Mouse (Mus musculus) adrenal gland (tissue): ENCODE results near the gene Prkn.
"Not testable (repeated sequence)": the region's sequence is repeated elsewhere in the genome, so short reads cannot be mapped to it uniquely, and the experiment has no call there.

Experiments used
- intact Hi-C: fragments of 180-260 bp; cut with DNase I; formaldehyde crosslinking; loops from one replicate; pipeline ENCODE4 v1.15.1; 2025

Prkn gene

DNA sequence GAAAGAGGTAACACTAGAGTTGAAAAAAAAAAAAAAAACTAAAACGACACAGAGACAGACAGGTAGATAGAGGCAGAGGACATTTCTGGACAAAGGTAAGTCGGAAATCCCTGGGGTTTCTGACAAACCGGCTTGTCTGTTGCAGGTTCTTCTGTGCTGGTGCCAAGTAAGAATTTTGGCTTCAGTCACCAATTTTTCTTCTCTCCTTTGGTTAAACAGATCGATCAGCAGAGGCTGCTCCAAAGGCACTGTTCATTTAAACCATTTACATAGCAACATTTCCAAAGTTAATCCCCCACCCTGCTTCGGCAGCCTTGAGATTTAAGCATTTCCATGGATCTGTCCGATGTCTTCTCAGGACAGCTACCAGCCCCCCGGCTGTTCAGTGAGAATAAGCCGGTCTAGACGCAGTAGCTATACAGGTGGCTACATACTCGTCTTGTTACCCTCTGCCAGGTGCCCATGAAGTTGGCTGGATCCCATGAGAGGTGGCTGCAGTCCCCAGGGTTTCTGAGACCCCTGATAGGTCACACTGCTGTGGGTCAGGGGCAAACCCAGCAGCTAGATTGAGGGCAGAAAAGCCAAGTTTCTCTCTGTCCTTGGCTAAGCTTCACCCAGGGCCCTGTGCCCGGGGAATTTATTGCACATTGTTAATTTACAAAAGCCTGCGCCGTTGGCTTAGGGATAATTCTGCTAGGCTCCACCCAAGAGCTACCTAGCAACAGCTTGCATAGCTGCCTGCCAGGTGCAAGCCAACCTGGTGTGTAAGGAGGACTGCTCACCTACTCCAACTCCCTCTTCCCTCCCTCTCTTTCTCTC lies 1133.0 kb downstream of the Prkn start:
- intact Hi-C loops: loop anchor here (10.0 kb wide), 2 partner anchors 148 to 348 kb away; no protein-coding TSS in a partner anchor

- intact Hi-C loops: loop anchor here (10.0 kb wide), 2 partner anchors 150 to 350 kb away; no protein-coding TSS in a partner anchor
Measured at GRCm38 (mm10) chr17:11975062-11975607, 1135.0 kb downstream of the Prkn start.

- intact Hi-C loops: loop anchor here (10.0 kb wide), 2 partner anchors 154 to 354 kb away; no protein-coding TSS in a partner anchor
Measured at GRCm38 (mm10) chr17:11978260-11978821, 1138.2 kb downstream of the Prkn start.

GRCm38 (mm10) chr17:11981666-11982065 lies 1141.5 kb downstream of the Prkn start:
- intact Hi-C loops: no loop called here

DNA sequence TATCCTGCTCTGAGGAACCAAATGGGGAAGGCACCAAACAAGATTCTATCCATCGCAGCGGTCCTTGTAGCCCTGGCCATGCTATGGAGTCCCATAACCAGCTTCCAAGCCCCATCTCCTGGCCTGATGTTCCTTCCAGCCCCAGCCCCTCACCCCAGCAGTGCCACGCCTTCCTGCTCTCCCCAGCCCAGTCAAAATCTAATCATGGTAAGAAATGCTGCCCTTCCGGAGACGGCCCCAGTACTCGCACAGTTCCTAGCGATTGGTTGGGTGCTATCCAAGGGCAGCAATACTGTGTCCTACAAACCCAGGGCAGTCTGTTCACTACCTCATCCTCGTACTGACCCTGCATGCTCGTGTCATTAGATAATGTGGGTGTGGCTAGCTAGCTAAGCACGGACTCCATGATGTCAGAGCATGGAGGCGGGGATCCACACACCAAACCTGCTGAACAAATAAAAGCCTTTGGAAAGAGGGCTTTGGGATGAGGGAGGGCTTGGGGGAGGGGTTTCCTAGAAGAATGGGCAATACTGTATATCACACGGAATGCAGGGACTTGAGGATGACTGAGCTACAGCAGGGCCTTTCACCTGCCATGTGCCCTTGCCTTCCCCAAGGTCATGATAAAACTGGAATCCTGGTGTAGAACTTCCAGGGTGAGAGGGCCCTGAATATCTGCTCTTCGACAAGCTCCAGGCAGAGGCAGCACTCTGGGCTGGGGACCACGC lies 1148.1 kb downstream of the Prkn start:
- intact Hi-C loops: no loop called here

DNA sequence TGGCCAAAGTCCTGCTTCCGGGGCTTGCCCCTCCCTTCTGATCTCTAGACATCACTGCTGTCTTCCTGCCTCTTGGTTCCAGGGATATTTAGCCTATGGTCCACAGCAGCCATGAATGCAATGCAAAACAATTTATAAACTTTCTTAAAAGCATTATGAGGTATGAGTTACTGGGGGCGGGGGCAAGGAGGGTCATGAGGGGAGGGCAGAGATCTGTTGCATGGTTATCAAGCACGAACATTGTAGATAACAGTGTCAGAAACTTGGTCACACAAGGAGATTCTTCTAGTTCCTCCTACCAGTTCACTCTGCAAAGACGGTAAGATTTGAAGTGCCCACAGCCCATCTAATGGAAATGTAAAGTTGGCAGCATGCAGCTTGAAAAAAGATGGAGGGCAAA lies 1149.1 kb downstream of the Prkn start:
- intact Hi-C loops: no loop called here

DNA sequence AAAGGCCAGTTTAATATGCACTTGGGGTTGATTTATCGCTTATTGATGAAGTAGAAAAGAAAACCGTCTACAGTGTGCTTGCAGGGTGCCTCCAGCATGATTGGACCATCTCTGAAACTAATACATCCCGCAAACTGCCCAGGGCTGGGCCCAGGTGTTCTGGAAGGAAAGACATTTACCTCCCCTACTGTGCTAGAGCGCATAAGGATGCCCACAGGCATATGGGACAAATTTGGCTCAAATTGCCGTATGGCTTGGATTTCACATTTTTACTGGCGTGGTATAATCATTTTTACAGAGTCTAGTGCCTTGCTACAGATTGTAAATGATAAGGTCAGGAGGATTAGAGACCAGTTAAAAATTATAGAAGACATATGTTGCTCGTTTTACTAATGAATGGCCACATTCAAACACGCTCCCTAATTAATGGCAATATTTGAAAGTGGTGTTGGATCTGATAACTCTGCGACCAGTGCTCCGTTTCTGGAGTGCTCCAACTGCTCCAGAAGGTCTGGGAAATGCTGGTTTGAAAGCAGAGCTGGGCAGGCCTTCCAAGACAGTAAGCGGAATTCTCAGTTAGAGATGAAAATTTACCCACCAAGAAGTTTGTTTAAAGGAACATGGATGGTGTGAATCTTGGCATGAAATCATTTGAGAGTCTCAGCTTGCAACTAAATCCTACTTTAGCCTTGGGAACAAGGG lies 1150.4 kb downstream of the Prkn start:
- intact Hi-C loops: no loop called here

DNA sequence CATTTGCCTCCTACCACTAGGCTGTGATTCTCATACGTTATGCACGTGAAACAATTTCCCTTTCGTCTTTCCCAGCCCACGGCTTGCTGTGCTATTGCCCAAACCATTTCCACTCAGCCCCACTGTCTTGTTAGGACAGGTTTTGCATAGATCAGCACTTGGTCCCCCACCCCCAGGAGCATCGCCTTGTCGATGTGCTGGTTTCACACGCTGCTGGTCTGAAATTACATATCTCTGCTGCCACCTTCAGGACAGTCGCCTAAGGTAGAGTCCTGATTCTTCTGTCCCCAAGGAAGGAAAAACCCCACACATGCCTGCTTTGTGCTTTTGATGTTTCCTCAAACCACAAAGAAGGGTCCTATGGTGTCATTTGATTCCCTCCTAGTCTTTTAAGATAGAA lies 1153.1 kb downstream of the Prkn start:
- intact Hi-C loops: no loop called here

DNA sequence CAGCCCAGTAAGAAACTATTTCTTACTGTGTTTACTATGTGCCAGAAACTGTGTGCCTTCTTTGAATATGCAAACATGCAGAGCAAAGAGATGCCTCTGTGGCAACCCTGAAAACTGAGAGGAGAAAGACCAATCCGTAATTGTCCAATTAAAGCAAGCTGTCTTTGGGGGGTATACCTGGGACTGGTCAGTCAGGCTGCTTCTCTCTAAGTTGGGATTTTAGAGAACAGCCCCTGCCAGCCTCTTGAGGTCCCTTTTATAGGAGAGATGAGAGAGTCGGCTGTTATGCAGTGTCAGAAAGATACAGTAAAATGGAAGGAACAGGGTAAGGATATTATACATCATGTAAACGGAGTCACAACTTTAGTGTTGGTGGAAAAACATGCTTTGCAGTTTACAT lies 1154.1 kb downstream of the Prkn start:
- intact Hi-C loops: no loop called here

GRCm38 (mm10) chr17:11994754-11995153 lies 1154.6 kb downstream of the Prkn start:
- intact Hi-C loops: not testable (repeated sequence)

DNA sequence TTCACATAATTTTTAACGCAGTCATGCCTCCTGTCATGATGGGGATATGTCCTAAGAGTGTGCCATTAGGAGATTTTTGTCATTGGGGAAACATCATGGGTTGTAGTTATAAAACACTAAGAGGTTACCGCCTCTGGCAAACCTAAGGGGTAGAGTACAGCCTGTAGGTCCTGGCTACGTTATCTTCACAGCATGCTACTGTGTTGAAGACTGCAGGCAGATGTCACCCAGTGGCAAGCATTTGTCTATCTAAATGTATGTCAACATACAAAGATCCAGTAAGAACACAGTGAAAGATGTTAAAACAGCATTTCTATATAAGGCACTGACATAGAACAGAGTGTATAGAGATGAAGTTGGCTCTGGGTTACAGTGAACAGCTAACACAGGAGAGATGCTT lies 1155.3 kb downstream of the Prkn start:
- intact Hi-C loops: no loop called here

DNA sequence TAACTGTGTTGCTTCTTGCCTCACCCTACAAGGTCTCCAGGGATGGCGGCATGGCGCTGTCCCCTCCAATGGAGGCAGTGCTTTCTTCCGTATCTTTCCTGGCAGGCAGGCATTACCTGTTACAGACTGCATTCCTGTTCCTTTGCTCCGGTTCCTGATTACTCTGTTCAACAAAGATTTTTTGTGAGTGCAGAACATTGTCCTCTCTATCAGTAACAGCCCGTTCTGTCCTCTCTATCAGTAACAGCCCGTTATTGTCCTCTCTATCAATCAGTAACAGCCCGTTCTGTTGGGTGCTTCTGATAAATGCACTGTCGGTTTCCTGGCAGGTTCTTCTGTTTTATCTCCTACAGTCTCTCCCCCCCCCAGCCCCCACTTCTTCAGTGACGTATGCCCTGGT lies 1156.1 kb downstream of the Prkn start:
- intact Hi-C loops: no loop called here

- intact Hi-C loops: no loop called here
Measured at GRCm38 (mm10) chr17:12000285-12000684, 1160.1 kb downstream of the Prkn start.

DNA sequence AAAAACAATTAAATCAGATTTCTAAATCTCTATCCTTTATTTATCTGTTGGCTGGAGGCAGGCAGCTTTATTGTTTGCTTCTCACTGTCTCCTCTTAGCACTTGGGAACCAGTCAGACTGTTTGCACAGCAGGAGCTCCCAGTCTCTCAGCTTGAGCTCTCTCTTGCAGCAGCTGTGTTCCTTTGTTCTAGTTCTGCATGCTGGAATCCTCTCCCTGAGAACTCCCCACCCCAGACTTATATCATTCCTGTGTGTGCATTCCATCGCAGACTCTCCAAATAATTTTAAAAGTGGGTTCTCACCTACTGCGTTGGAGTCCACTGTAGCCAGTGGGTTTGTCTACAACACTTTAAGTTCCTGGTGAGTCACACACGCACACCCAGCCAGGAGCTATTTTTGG lies 1181.1 kb downstream of the Prkn start:
- intact Hi-C loops: no loop called here

DNA sequence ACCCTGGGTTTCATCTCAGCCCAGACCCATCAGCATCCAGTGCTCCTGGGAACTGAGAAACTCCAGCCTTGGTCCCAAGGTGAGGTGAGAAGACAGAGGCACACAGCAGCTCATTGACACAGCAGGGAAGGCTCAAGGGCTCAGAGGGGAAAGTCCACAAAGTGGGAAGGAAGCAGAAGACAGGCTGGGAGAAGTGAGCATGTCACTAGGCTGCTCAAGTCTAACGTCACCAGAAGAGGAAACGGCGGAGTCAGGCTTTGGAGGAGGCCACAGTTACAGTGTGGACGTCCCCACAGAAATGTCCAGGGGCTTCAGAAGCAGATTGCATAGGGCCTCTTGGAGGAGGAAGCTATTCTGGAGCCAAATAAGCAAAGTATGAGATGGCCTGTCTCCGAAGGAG lies 1189.2 kb downstream of the Prkn start:
- intact Hi-C loops: no loop called here

- intact Hi-C loops: no loop called here
Measured at GRCm38 (mm10) chr17:12029921-12030461, 1189.8 kb downstream of the Prkn start.

GRCm38 (mm10) chr17:12030556-12031160 lies 1190.5 kb downstream of the Prkn start:
- intact Hi-C loops: no loop called here

GRCm38 (mm10) chr17:12031203-12031942 lies 1191.2 kb downstream of the Prkn start:
- intact Hi-C loops: no loop called here

DNA sequence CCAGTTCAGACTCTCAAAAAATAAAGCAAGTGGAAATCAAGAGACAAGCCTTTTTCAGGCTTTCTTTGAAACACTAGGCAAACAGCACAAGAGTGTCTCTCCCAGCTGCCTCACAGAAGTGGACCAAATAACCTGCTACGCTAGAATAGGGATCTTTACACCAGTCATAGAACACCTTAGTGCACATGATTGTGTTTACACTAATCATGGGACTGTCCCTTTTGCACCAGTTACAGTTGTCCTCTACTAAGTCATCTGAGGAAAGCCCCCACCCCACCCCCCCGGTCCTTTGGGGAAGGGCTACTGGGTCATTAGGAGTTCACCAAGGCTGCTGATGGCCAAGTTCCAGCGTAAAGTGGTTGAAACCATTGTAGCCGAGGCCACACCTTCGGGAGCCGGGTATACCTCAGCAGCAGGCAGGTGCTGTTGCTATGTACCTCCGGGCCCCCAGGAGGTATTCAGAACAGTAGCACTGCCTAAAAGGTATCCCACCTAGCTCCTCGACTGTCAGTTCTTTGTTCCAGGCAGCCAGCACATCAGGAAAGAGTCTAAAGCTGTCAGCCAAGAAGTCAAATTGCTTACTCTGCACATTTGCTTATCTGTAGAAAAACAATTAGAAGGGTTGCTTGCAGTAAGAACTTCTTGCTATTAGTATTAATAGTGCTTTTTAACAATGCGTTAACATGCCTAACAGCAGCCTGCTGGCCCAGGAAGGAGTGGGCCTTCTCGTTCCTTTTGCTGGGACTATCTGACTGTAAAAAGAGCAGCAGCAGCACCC lies 1192.0 kb downstream of the Prkn start:
- intact Hi-C loops: no loop called here
